Mouse (Mus musculus): ENCODE results near the gene Vmn1r233. TPM values are rescaled to one million over a fixed set of nuclear protein-coding genes. Genes with fewer than 3 reads are reported as not detected.

The Vmn1r233 gene
- total RNA-seq (2021): not detected

DNA sequence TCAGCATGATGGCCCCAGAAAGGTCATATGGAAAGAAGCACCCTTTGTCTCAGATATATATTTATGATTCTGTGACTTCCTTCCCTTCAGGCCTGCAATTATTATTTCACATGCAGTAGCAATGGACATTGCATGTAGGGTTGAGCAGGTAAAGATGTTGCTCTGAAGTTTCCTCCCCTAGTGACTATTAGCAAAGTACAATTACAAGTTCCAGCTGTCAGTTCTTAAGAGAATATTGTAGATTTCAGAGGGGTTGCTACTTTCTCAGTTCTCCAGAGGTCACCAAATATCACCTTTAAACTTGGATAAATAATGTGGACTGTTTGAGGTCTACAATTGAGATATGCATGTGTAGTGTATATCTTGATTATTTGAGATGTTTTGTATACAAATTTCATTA, at the start of gene Vmn1r233:
Gene Vmn1r233 (minus strand): TSS at position 101 of the 400 bp plus-strand sequence.
- DNase-seq (ENCODE audit: extremely low spot score in 1 of 2, low spot score in 1 of 2): no peak

DNA sequence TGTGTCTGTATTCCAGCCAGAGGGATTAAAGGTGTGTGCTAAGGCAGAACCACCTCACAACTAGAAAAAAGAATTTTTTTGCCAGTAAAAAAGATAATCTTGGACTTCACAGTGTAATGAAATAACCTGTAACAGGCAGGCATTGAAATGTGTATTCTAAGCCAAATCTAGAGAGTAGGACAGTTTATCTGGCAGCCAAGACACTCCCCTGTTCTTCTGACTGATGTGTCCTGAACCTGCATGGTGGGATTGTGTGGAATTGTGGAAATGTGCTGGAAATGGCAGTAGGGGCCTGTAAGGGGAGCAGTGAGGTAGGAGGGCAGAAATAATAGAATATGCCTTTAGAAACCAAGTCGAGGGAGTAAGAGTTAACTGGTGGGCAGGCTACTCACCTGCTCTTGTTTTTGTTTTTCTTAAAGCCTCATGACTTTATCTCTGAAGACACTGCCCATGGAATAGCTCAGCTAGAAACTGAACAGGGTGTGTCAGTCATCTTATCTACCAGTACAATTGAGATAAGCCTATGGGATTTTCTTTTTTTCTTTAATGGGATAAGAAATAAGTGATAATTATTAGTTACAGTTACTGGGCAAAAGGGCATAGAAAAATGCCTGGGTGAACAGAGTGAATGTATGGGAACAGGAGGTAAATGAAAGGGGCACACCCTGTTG, 22.3 kb upstream of the Vmn1r233 start:
- no peak for DNase-seq (ENCODE audit: extremely low spot score in 1 of 2, low spot score in 1 of 2)

DNA sequence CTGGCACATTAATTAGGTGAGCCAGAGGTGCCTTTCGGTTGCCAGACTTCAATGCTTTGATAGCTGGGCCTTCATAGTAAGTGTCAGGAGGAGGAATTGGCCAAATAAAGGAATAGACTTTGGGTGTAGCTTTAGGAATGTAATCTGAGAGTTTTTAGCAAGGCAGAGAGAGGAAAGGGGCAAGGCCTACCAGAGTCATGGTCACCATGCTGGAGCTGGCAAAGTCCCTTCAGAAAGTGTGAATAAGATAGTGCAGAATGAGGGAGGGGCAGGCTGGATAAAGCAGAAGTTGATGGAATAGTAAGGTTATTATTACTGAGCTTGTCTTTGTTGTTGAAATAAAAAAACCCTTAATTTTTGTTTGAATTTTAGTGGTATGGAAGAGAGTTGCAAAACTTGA, 13.5 kb upstream of the Vmn1r233 start:
- DNase-seq (ENCODE audit: extremely low spot score in 1 of 2, low spot score in 1 of 2): no peak

DNA sequence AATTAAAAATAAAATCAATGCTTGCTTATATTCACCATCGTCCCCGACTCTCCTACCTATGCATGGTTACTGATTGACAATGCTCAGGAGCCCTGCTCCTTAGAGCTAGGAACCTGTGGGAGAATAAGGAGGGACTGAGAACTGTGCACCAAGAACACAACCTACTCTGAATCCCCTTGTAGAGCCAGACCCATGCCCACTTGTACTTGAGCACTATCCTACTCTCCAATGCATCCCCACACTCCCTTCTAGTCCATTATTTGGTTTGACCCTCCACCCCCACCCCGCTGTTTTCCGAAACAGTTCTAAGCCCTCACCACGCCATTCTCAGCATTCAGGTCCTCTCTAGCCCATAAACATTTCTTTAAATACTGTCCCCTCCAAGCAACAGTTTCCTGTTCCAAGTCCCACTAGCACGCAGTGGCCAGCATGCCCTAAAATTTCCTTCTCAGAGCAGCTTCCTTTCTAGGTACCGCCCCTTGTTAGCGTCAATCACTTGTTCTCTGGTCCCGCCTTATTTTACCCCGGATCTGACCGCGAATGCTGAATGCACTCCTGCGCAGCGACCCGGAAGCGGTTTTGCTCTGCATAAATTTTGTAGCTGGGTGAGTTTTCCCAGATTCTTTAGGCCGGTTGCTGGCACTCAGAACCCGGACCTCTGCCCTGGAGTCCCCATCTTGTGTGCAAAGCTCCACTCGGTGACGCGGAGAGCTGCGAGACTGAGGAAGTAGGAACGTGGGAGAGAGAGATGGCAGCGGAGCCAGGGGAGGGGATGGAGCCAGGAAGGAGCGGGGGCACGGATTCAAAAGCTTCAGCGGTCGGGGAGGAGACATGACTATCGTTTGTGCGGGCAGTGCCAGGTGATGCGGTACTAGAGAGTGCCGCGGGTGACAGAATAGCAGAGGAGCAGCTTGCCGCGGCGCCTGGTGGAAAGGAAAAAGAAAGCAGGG, 12.4 kb upstream of the Vmn1r233 start, which contains the start of gene Zfp160:
Gene Zfp160 (plus strand): TSS at position 522 of the 950 bp plus-strand sequence.
- peak; percentile 77 to 80 for DNase-seq (ENCODE audit: extremely low spot score in 1 of 2, low spot score in 1 of 2)

DNA sequence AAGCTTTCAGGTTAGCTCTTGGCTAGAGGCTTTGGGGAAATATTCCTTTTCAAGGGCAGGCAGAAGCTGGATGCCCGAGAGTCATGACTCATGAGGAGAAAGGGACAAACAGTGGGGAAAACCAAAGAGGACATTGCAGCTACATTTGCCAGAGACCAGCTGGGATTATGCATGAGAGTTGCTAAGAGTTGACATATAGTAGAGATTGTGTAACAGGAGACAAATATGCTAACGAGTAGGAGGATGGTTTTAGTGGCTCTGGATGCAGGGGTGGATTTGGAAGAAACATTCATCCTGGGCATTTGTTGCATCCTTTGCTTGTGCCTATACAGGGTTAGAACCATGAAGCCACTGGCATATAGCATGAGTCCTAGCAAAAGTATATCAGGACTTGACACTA, 2.5 kb downstream of the Vmn1r233 start:
- no peak for DNase-seq (ENCODE audit: extremely low spot score in 1 of 2, low spot score in 1 of 2)

DNA sequence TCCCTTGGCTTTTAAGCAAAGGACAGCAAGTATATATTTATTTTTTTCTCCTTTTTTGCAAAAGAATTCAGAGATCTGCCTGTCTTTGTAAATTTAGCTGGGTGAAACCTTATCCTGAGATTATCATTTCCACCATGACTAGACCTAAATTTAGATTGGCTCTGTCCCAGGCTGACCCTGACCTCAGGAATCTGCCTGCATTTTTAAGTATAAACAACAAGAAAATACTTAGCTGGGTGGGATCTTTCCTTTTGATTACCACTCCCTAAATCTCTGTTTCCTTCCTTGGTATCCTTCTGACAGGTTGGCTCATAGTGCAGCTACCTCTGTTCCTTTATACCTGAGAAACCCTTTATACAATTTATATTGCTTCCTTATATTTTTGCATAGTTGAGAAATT, 29.6 kb downstream of the Vmn1r233 start:
- no peak for DNase-seq (ENCODE audit: extremely low spot score in 1 of 2, low spot score in 1 of 2)

DNA sequence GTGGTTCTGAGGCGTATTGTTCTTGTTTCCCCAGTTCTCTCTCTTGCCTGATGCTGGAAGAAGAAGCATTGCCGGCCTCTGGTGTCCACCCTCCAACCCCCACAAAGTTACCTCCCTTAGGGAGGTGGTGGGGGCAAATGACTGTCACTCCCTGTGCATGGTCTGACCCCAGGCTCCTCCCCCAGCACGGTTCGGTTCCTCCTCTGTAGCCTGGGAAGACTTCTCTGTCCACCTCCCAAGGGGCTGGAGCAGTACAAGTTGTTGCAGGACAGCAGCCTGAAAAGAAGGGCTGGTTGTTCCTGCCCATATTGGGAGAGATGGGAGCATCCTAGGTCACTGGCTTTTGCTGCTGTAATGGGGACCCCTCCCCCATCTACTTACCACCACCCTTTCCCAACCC, 30.8 kb downstream of the Vmn1r233 start:
- no peak for DNase-seq (ENCODE audit: extremely low spot score in 1 of 2, low spot score in 1 of 2)

DNA sequence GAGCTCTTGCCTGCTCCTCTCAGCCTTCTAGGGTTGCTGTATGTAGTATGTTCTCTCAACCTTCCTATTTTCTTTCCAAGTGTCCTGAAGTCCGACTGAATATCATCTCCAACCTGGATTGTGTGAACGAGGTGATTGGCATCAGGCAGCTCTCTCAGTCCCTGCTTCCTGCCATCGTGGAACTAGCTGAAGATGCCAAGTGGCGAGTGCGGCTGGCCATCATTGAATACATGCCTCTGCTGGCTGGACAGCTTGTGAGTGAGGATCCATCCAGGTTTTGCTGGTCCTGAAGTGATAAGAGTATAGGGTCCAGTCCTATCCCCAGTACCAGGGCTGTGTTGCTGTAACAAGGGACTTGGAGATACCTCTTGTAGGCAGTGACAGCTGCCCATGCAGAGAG, 35.9 kb downstream of the Vmn1r233 start:
- no peak for DNase-seq (ENCODE audit: extremely low spot score in 1 of 2, low spot score in 1 of 2)

DNA sequence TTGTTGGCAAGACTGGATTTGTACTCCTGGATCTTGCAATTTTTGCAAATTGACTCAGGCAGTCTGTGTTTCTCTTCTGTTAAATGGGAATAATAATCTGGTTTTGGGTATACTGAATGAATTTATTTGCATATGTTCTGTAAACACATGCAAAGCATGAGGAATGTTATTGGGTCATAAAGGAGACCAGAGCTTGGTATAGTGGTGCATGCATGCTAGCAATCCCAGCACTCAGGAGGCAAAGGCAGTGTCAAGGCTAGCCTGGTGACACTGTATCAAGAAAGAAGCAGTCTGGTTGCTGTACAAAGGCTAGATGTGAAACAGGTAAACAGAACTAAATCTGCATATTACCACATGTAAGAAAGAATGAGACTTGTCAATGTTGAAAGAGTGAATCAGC, 49.6 kb downstream of the Vmn1r233 start:
- no peak for DNase-seq (ENCODE audit: extremely low spot score in 1 of 2, low spot score in 1 of 2)

DNA sequence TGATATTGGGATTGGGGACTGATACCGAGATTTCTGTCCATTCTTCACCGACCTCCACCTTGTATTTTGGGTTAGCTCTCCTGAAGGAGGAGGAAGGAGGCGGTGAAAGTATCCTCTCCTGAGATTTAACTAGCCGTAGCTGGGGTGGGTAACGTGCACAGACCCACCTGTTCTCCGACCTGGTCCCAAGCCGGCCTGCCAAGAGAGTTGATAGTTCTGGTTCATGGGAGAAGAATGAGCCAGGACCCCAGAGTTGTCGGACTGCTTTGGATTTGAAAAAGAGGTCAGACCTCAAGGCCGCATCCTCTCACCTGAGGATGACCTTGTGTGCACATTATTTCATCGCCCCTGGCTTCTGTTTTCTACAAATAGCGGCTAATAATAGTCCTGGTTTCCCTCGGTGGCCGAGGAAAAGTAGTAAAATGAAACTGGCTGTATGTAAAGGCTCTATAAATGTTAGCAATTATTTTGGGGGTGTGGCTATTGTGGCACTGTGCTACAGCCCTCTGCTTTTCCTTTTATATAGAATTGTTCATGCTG, 50.2 kb downstream of the Vmn1r233 start:
- DNase-seq (ENCODE audit: extremely low spot score in 1 of 2, low spot score in 1 of 2): peak in 1 of 2 experiments; percentile 15

DNA sequence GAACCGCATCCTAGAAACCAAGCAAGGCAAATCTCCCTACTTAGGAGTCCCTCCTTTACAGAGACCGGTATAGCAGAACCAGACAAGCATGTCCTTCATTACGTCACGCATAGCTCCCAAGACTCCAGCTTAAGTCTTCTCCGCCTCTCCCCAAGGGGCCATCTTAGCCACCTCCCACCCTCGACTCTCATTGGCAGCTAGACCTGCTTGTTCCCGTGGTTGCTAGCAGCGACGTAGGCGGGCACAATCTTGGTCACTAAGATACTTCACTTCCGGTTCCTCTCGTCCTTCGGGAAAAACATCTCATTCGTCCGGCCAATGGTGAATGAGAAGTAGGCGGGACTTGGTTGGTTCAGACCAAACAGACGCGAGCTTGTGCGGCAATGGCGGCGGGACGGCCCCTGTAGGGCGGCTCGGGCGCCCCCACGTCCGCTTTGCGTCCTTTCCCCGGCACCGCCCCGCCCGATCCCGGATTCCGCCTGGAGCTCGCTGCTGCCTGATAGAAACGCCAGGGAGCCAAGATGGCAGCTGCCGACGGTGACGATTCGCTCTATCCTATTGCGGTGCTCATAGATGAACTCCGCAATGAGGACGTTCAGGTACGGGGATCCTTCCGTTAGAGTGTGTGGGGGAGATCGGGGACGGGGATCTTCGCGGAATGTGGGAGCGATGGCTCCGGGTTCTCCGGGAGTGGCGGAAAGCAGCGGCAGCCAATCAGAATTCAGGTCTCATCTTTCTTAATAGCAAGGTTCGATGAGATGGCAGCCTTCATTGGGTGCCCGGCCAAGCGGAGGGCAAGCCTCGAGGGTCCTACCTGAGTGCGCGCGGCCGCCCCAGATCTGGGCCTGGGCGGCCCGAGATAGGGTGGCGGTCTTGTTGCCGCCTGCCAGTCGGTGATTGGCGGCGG, 51.0 kb downstream of the Vmn1r233 start, which contains the start of gene Ppp2r1a:
Gene Ppp2r1a (plus strand): TSS at position 327 of the 907 bp plus-strand sequence.
- DNase-seq (ENCODE audit: extremely low spot score in 1 of 2, low spot score in 1 of 2): peak; percentile 94 to 98

DNA sequence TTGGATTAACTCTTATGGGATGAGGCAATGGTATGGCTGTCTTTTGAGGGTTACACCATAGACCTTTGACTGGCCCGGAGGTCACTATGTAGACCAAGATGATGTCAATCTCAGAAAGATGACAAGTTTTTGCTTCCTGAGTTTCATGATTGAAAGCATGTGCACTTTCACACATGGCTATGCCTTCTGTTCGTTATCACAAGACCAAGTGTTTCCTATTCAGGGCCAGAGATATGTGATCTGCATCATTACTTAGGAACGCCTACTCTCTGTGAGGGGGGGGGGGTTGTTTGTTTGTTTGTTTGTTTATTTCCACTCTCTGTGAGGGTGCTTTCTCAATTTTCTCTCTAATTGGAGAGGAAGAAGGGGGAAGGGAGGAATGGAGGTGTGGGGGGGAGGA, 52.0 kb downstream of the Vmn1r233 start:
- no peak for DNase-seq (ENCODE audit: extremely low spot score in 1 of 2, low spot score in 1 of 2)

Other genes with a start within 250 kb of the Vmn1r233 start
- gene Vmn1r228, start 210.3 kb downstream of the Vmn1r233 start, total RNA-seq (2021): not detected
- gene Vmn1r229, start 184.9 kb downstream of the Vmn1r233 start, total RNA-seq (2021): under 1 TPM; 0.05 to 0.07 TPM
- gene Vmn1r230, start 156.0 kb downstream of the Vmn1r233 start, total RNA-seq (2021): not detected
- not detected for gene Vmn1r231, start 91.4 kb downstream of the Vmn1r233 start, total RNA-seq (2021)
- not detected for gene Vmn1r232, start 76.8 kb downstream of the Vmn1r233 start, total RNA-seq (2021)
- gene Ppp2r1a, start 51.2 kb downstream of the Vmn1r233 start, total RNA-seq (2021): 100 to 1,000 TPM; 645 to 674 TPM
- 10 to 100 TPM; 19.5 to 24.1 TPM for gene Zfp160, start 12.4 kb upstream of the Vmn1r233 start, total RNA-seq (2021)
- gene Vmn1r234, start 229.6 kb upstream of the Vmn1r233 start, total RNA-seq (2021): not detected

Data from layer of hippocampus, postnatal 25 days (tissue).